13 mouse cellular contexts compared by ENCODE assay signal in genomic region chr13:107063115-107063807, GRCm38 (mm10). TPM values are rescaled to one million over a fixed set of nuclear protein-coding genes. Genes with fewer than 3 reads are reported as not detected.
DNase-seq lines count a peak whose midpoint lies in the region; ATAC-seq and TF ChIP-seq lines count a peak whose summit lies in the region.
"Had no signal": no experiment of that assay in that cellular context is flagged by ENCODE, and none has a peak within 500 bp of the region (broad histone marks: within the 10 kb centered on the region; RNA-seq: fewer than 3 reads in every experiment).

No protein-coding gene starts in this region.

- no peak for TF ChIP-seq CTCF in kidney, adult 2 months (conservative IDR thresholded peaks at IDR 0.05; ENCODE audit: insufficient read depth, insufficient read length, low read depth, low read length)
- TF ChIP-seq CTCF in cerebellum, adult 2 months (IDR thresholded peaks at IDR 0.05; ENCODE audit: borderline replicate concordance, insufficient read depth, low read depth, low read length) = no peak

- DNase-seq in kidney, adult 2 months = no peak
- peak; percentile 69 to 76 for DNase-seq in adrenal gland, postnatal 36 days
- DNase-seq in liver, embryonic 11.5 days (ENCODE audit: low spot score) = no peak
- peak; percentile 75 to 79 for DNase-seq in spleen, postnatal 4 days (ENCODE audit: low spot score in 2 of 2)
- DNase-seq in cerebellum, adult 2 months = no peak
- no peak for DNase-seq in embryonic facial prominence, embryonic 10.5 days (ENCODE audit: low spot score)
- no peak for DNase-seq in thymus, postnatal 0 days (ENCODE audit: low spot score)
- DNase-seq: cerebellum, adult 9-11 months; layer of hippocampus, postnatal 36 days; thymus, adult 18-20 months had no signal

- no peaks in the 10 kb centered on the region for H3K36me3 ChIP-seq in kidney, embryonic 14.5 days (ENCODE audit: control insufficient read depth, insufficient read depth, low read length)
- no peaks in the 10 kb centered on the region for H3K36me3 ChIP-seq in kidney, adult 2 months (ENCODE audit: control insufficient read depth, insufficient read depth, low read length)
- H3K36me3 ChIP-seq in liver, embryonic 11.5 days (ENCODE audit: control insufficient read depth, insufficient read depth, low read length) = no peaks in the 10 kb centered on the region
- no peaks in the 10 kb centered on the region for H3K36me3 ChIP-seq in embryonic facial prominence, embryonic 10.5 days (replicated peaks)
- H3K36me3 ChIP-seq: embryonic facial prominence, embryonic 15.5 days had no signal

- peak; percentile 57; the same call in 1 of the 2 replicates for ATAC-seq in kidney, embryonic 14.5 days (ENCODE audit: low FRiP score, low TSS enrichment)
- ATAC-seq in liver, embryonic 11.5 days (replicated peaks; ENCODE audit: low FRiP score) = peak; percentile 95

- no peaks in the 10 kb centered on the region for H3K4me1 ChIP-seq in kidney, embryonic 14.5 days (ENCODE audit: control insufficient read depth, insufficient read depth, low read length)
- no peaks in the 10 kb centered on the region for H3K4me1 ChIP-seq in kidney, adult 2 months (ENCODE audit: control insufficient read depth, insufficient read depth, low read length)
- peaks cover 16% of the 10 kb centered on the region for H3K4me1 ChIP-seq in liver, embryonic 11.5 days (replicated peaks; ENCODE audit: control insufficient read depth, insufficient read depth, low read length)
- H3K4me1 ChIP-seq in cerebellum, adult 2 months (ENCODE audit: control insufficient read depth, insufficient read depth, low read length) = no peaks in the 10 kb centered on the region
- H3K4me1 ChIP-seq in embryonic facial prominence, embryonic 10.5 days = no peaks in the 10 kb centered on the region
- H3K4me1 ChIP-seq: embryonic facial prominence, embryonic 15.5 days had no signal

- H3K9ac ChIP-seq in kidney, embryonic 14.5 days (ENCODE audit: low read depth, low read length) = no peak overlapping the region
- H3K9ac ChIP-seq in liver, embryonic 11.5 days (ENCODE audit: low read depth, low read length) = peak overlapping the region; percentile 66
- H3K9ac ChIP-seq: embryonic facial prominence, embryonic 15.5 days had no signal

- no peak overlapping the region for H3K27ac ChIP-seq in kidney, embryonic 14.5 days (ENCODE audit: low read depth, low read length)
- no peak overlapping the region for H3K27ac ChIP-seq in kidney, adult 2 months (ENCODE audit: insufficient read depth, low read depth, low read length)
- H3K27ac ChIP-seq in liver, embryonic 11.5 days (ENCODE audit: low read depth, low read length) = peak overlapping the region; percentile 89
- no peak overlapping the region for H3K27ac ChIP-seq in cerebellum, adult 2 months (ENCODE audit: insufficient read depth, low read length)
- H3K27ac ChIP-seq in embryonic facial prominence, embryonic 10.5 days (replicated peaks) = no peak overlapping the region
- H3K27ac ChIP-seq: embryonic facial prominence, embryonic 15.5 days had no signal

- WGBS in kidney, embryonic 14.5 days = 48% methylated on average over 7 of the region's 7 CpGs
- WGBS in kidney, adult 2 months = 39% methylated on average over 7 of the region's 7 CpGs
- WGBS in liver, embryonic 11.5 days = 26% methylated on average over 7 of the region's 7 CpGs
- 82% methylated on average over 7 of the region's 7 CpGs for WGBS in cerebellum, adult 2 months
- WGBS in embryonic facial prominence, embryonic 10.5 days = 78% methylated on average over 7 of the region's 7 CpGs

- TF ChIP-seq POLR2A in kidney, adult 2 months (IDR thresholded peaks at IDR 0.05; ENCODE audit: low read depth, low read length) = no peak
- TF ChIP-seq POLR2A in cerebellum, adult 2 months (IDR thresholded peaks at IDR 0.05; ENCODE audit: borderline replicate concordance, insufficient read depth, low read length) = no peak

- no peaks in the 10 kb centered on the region for H3K9me3 ChIP-seq in kidney, embryonic 14.5 days (ENCODE audit: control insufficient read depth, low read length)
- H3K9me3 ChIP-seq in liver, embryonic 11.5 days (ENCODE audit: control insufficient read depth, low read length) = no peaks in the 10 kb centered on the region
- H3K9me3 ChIP-seq in embryonic facial prominence, embryonic 10.5 days = no peaks in the 10 kb centered on the region
- H3K9me3 ChIP-seq: embryonic facial prominence, embryonic 15.5 days had no signal

- H3K27me3 ChIP-seq in kidney, embryonic 14.5 days (ENCODE audit: control insufficient read depth, insufficient read depth, low read length) = no peaks in the 10 kb centered on the region
- no peaks in the 10 kb centered on the region for H3K27me3 ChIP-seq in kidney, adult 2 months (replicated peaks; ENCODE audit: control insufficient read depth, insufficient read depth, low read length)
- no peaks in the 10 kb centered on the region for H3K27me3 ChIP-seq in liver, embryonic 11.5 days (replicated peaks; ENCODE audit: control insufficient read depth, insufficient read depth, low read length)
- H3K27me3 ChIP-seq in cerebellum, adult 2 months (ENCODE audit: control insufficient read depth, insufficient read depth, low read length) = no peaks in the 10 kb centered on the region
- H3K27me3 ChIP-seq in embryonic facial prominence, embryonic 10.5 days (replicated peaks; ENCODE audit: low read depth, poor library complexity, severe bottlenecking) = no peaks in the 10 kb centered on the region
- H3K27me3 ChIP-seq: embryonic facial prominence, embryonic 15.5 days had no signal

- H3K4me3 ChIP-seq in kidney, embryonic 14.5 days (ENCODE audit: low read length) = no peak overlapping the region
- no peak overlapping the region for H3K4me3 ChIP-seq in kidney, adult 2 months (ENCODE audit: insufficient read depth, low read depth, low read length)
- peak overlapping the region; percentile 38 for H3K4me3 ChIP-seq in liver, embryonic 11.5 days (ENCODE audit: low read depth, low read length)
- no peak overlapping the region for H3K4me3 ChIP-seq in cerebellum, adult 2 months (replicated peaks; ENCODE audit: insufficient read depth, low read depth, low read length)
- H3K4me3 ChIP-seq in embryonic facial prominence, embryonic 10.5 days = no peak overlapping the region
- H3K4me3 ChIP-seq: embryonic facial prominence, embryonic 15.5 days; myocyte had no signal

- no peak overlapping the region for H3K4me2 ChIP-seq in kidney, embryonic 14.5 days (replicated peaks; ENCODE audit: low read depth, low read length)
- H3K4me2 ChIP-seq in liver, embryonic 11.5 days = peak overlapping the region; percentile 57
- H3K4me2 ChIP-seq: embryonic facial prominence, embryonic 15.5 days had no signal

RNA-seq across cellular contexts. Expression of gene Kif2a, which starts 41.3 kb away (rescaled TPM):
- polyA plus RNA-seq in kidney, embryonic 14.5 days (2014; fragmentation: Nextera tagmentation; extraction: Ambion mirVana) = 20.3 and 21.7 TPM in 2 replicates
- 1.5 and 2.5 TPM in 2 replicates for polyA plus RNA-seq in kidney, adult 2 months (2012; rRNA removed)
- total RNA-seq in adrenal gland, postnatal 36 days (2021) = 10 to 100 TPM; 49.5 to 51.6 TPM
- polyA plus RNA-seq in liver, embryonic 11.5 days (2014; fragmentation: Nextera tagmentation; extraction: Ambion mirVana) = 22.0 and 22.5 TPM in 2 replicates
- 30.8 and 31.4 TPM in 2 replicates for polyA plus RNA-seq in cerebellum, adult 2 months (2012; rRNA removed)
- 16.8 and 20.4 TPM in 2 replicates for polyA plus RNA-seq in embryonic facial prominence, embryonic 10.5 days (2016; fragmentation: Nextera tagmentation; extraction: Ambion mirVana)
- polyA plus RNA-seq in thymus, postnatal 0 days (2015; fragmentation: Nextera tagmentation; extraction: Ambion mirVana) = 26.9 and 35.4 TPM in 2 replicates

Comparison
In these comparisons a context has a peak if more than half of its experiments do, and no peak if none do; other contexts are left out.
1. DNase-seq: peak in adrenal gland, postnatal 36 days (2 of 2) and spleen, postnatal 4 days (2 of 2); none in kidney, adult 2 months (single experiment), liver, embryonic 11.5 days (single experiment), cerebellum, adult 2 months (0 of 2), embryonic facial prominence, embryonic 10.5 days (single experiment) and thymus, postnatal 0 days (single experiment).